In the genomic region with DNA sequence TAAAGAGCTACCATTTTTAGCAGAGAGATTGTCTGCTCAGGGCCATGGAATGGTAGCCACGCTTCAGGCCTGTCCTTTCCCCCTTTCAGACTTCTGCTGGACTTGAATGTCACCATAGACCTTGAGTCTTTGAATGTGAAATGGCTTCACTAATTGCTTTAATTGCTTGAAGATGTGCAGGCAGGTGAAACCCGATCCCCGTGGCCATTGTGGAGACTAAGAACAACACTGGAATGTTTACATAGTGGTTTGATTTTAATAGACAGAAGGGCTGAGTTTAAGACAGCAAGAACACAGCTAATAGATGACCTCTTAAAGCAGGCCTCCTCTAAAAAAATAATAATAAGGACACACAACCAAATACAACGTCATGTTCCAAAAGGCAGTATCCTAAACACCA, we compare ENCODE assay signal across 20 mouse cellular contexts.
DNase-seq lines count a peak whose midpoint lies in the region; ATAC-seq lines count a peak whose summit lies in the region.
"Had no signal": no experiment of that assay in that cellular context is flagged by ENCODE, and none has a peak within 500 bp of the region (broad histone marks: within the 10 kb centered on the region; RNA-seq: fewer than 3 reads in every experiment).

No protein-coding gene starts in this region.

- H3K27ac ChIP-seq in kidney, embryonic 15.5 days, result peak overlapping the region; percentile 79; the same call in 1 of the 2 replicates
- no peak overlapping the region for H3K27ac ChIP-seq in embryonic facial prominence, embryonic 14.5 days (replicated peaks; ENCODE audit: low read depth, low read length)
- H3K27ac ChIP-seq in hindbrain, embryonic 10.5 days, result no peak overlapping the region
- no peak overlapping the region for H3K27ac ChIP-seq in forebrain, embryonic 14.5 days (ENCODE audit: low read depth, low read length)
- H3K27ac ChIP-seq: hindbrain, embryonic 15.5 days; midbrain, embryonic 12.5 days; neural tube, embryonic 15.5 days had no signal

- H3K27me3 ChIP-seq in kidney, embryonic 15.5 days, result no peaks in the 10 kb centered on the region
- H3K27me3 ChIP-seq in embryonic facial prominence, embryonic 14.5 days (replicated peaks; ENCODE audit: control insufficient read depth, insufficient read depth, low read length), result 0 out of 2 replicates have a peak, but pooled peaks cover 6% of the 10 kb centered on the region
- H3K27me3 ChIP-seq in hindbrain, embryonic 10.5 days (ENCODE audit: insufficient read depth, poor library complexity, severe bottlenecking), result no peaks in the 10 kb centered on the region
- no peaks in the 10 kb centered on the region for H3K27me3 ChIP-seq in forebrain, embryonic 14.5 days (replicated peaks; ENCODE audit: control insufficient read depth, insufficient read depth, low read length)
- H3K27me3 ChIP-seq: heart, embryonic 13.5 days; midbrain, embryonic 12.5 days had no signal

- H3K4me2 ChIP-seq in kidney, embryonic 15.5 days, result no peak overlapping the region
- H3K4me2 ChIP-seq in embryonic facial prominence, embryonic 14.5 days (ENCODE audit: low read depth, low read length), result no peak overlapping the region
- H3K4me2 ChIP-seq in forebrain, embryonic 14.5 days (ENCODE audit: low read length), result no peak overlapping the region
- H3K4me2 ChIP-seq: heart, embryonic 13.5 days; hindbrain, embryonic 15.5 days; midbrain, embryonic 12.5 days; neural tube, embryonic 15.5 days had no signal

- no peaks in the 10 kb centered on the region for H3K36me3 ChIP-seq in kidney, embryonic 15.5 days
- H3K36me3 ChIP-seq in embryonic facial prominence, embryonic 14.5 days (ENCODE audit: control insufficient read depth, insufficient read depth, low read length), result no peaks in the 10 kb centered on the region
- H3K36me3 ChIP-seq in hindbrain, embryonic 10.5 days, result no peaks in the 10 kb centered on the region
- no peaks in the 10 kb centered on the region for H3K36me3 ChIP-seq in forebrain, embryonic 14.5 days (ENCODE audit: control insufficient read depth, insufficient read depth, low read length)
- H3K36me3 ChIP-seq: G1E; heart, embryonic 13.5 days; hindbrain, embryonic 15.5 days; midbrain, embryonic 12.5 days; neural tube, embryonic 15.5 days had no signal

- H3K9me3 ChIP-seq in kidney, embryonic 15.5 days (replicated peaks), result no peaks in the 10 kb centered on the region
- H3K9me3 ChIP-seq in embryonic facial prominence, embryonic 14.5 days (ENCODE audit: control insufficient read depth, low read length), result no peaks in the 10 kb centered on the region
- H3K9me3 ChIP-seq in hindbrain, embryonic 10.5 days, result no peaks in the 10 kb centered on the region
- H3K9me3 ChIP-seq in forebrain, embryonic 14.5 days (replicated peaks; ENCODE audit: control insufficient read depth, low read length), result no peaks in the 10 kb centered on the region
- H3K9me3 ChIP-seq: G1E; heart, embryonic 13.5 days; hindbrain, embryonic 15.5 days; midbrain, embryonic 12.5 days; neural tube, embryonic 15.5 days had no signal

- DNase-seq in kidney, adult 11 months, result no peak
- DNase-seq in ES-CJ7 (ENCODE audit: low read depth, low spot score), result peak; percentile 23
- DNase-seq in embryo, embryonic 10 days (ENCODE audit: low spot score), result peak; percentile 74
- peak; percentile 48 for DNase-seq in embryonic facial prominence, embryonic 14.5 days (ENCODE audit: low spot score)
- no peak for DNase-seq in hindbrain, embryonic 10.5 days (ENCODE audit: low spot score)
- DNase-seq in adrenal gland, adult 2 months, result no peak
- DNase-seq in forebrain, embryonic 14.5 days (ENCODE audit: low spot score), result no peak
- DNase-seq: adrenal gland, postnatal 36 days; cerebellum, adult 9-11 months; forebrain, postnatal 0 days; gastrocnemius, postnatal 14 days; heart, adult 18-20 months; lung, postnatal 10 days; right cerebral cortex, postnatal 14 days had no signal

- no peak overlapping the region for H3K4me3 ChIP-seq in kidney, embryonic 15.5 days (replicated peaks)
- H3K4me3 ChIP-seq in embryonic facial prominence, embryonic 14.5 days (ENCODE audit: low read depth, low read length), result no peak overlapping the region
- no peak overlapping the region for H3K4me3 ChIP-seq in hindbrain, embryonic 10.5 days
- no peak overlapping the region for H3K4me3 ChIP-seq in forebrain, embryonic 14.5 days (ENCODE audit: low read depth, low read length)
- H3K4me3 ChIP-seq: heart, embryonic 13.5 days; hindbrain, embryonic 15.5 days; midbrain, embryonic 12.5 days; neural tube, embryonic 15.5 days had no signal

- 27% methylated on average over 4 of the region's 4 CpGs for WGBS in kidney, embryonic 15.5 days
- WGBS in embryonic facial prominence, embryonic 14.5 days, result 25% methylated on average over 4 of the region's 4 CpGs
- WGBS in hindbrain, embryonic 10.5 days, result 54% methylated on average over 4 of the region's 4 CpGs
- 26% methylated on average over 4 of the region's 4 CpGs for WGBS in forebrain, embryonic 14.5 days

- H3K9ac ChIP-seq in kidney, embryonic 15.5 days, result no peak overlapping the region
- no peak overlapping the region for H3K9ac ChIP-seq in embryonic facial prominence, embryonic 14.5 days (ENCODE audit: low read depth, low read length)
- no peak overlapping the region for H3K9ac ChIP-seq in forebrain, embryonic 14.5 days (ENCODE audit: low read length)
- H3K9ac ChIP-seq: forebrain, postnatal 0 days; heart, embryonic 13.5 days; hindbrain, embryonic 15.5 days; midbrain, embryonic 12.5 days; neural tube, embryonic 15.5 days had no signal

- ATAC-seq in kidney, embryonic 15.5 days (replicated peaks; ENCODE audit: low FRiP score), result 0 out of 2 replicates have a peak, but pooled peaks have one; percentile 30
- ATAC-seq in embryonic facial prominence, embryonic 14.5 days (ENCODE audit: low read depth), result no peak
- no peak for ATAC-seq in forebrain, embryonic 14.5 days
- ATAC-seq: forebrain, postnatal 0 days had no signal

- H3K4me1 ChIP-seq in kidney, embryonic 15.5 days, result peaks cover 76% of the 10 kb centered on the region
- H3K4me1 ChIP-seq in embryonic facial prominence, embryonic 14.5 days (ENCODE audit: control insufficient read depth, insufficient read depth, low read length), result peaks cover 22% of the 10 kb centered on the region
- peaks cover 82% of the 10 kb centered on the region for H3K4me1 ChIP-seq in hindbrain, embryonic 10.5 days (replicated peaks)
- peaks cover 30% of the 10 kb centered on the region for H3K4me1 ChIP-seq in forebrain, embryonic 14.5 days (ENCODE audit: control insufficient read depth, insufficient read depth, low read length)

Comparison
In these comparisons a context has a peak if more than half of its experiments do, and no peak if none do; other contexts are left out.
1. DNase-seq: peak in ES-CJ7 (single experiment), embryo, embryonic 10 days (single experiment) and embryonic facial prominence, embryonic 14.5 days (single experiment); none in kidney, adult 11 months (single experiment), hindbrain, embryonic 10.5 days (single experiment), adrenal gland, adult 2 months (single experiment) and forebrain, embryonic 14.5 days (single experiment).